Mouse (Mus musculus): ENCODE measurements at regions not wholly inside any gene's neighbourhood (a gene's known extent, or its start where the extent isn't known, plus 50 kb on each side); places are given as distances from the start of the nearest gene placed in this dataset.

DNA sequence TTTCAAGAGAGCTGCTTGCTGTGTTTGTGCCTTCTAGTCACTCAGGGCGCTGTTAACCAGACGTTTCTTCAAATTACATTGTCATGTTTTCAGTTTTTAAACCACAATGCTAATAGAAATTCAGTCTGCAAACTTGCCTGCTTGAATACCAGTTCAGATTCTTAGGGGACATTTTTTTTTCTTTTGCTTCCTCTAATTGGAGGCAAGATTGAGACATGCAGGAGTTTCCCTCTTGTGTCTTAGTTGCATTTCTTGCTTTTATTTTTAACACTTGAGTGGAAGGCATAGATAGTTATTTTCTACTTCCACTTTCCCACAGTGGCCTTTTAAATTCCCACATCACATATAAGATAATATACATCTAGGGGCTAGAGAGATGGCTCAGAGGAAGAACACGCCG, 246.8 kb downstream of the Grpr start:
- DNase-seq = no peak

DNA sequence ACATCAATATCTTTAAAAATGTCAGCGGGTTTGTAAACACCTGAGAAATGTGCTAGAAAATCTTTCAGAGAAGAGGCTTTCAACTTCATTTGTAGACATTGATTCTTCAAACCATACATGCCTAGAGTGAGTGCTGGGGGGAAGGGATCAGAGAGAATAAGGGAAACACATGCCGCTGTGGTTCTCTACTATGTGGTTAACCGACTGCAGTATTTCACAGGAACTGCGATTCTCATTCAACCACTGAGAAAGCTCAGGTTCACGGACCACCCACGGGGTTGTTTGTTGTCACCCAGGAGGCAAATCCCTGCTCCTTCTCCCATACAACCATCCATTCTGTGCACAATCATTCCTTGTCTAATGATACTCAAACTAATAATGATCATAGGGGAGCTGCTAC, 248.4 kb downstream of the Grpr start:
- no peak for DNase-seq

DNA sequence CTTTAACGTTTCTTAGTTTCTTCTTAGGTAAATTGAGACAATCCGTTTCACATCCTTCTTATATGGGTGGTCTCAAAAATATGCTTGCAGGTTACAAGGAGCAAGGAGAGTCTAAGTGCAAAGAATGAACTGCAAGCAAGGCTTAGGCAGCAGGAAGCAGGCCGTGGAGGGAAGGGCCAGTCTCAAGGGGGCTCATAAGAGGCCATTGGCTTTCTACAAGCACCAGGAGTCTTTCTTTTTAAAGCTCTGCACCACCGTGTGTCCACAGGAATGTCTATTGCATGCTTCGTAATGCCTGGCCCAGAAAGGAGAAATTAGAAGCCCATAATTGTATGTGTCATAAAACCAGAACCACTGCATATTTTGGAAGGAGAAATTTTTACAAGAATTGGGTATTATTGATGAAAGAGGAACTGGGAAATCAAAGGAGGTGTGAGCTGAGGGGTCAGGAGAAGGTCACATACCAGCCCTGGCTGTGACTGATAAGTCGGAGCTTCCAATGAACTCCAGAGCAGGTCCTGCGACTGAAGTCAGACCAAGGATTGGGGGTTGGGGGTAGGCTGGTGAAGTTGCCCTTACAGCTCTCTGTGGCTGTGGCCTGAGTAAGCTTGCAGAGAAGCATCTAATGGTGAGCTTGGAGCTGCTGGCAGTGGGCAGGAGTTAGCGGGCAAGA, 252.4 kb downstream of the Grpr start:
- DNase-seq = no peak

DNA sequence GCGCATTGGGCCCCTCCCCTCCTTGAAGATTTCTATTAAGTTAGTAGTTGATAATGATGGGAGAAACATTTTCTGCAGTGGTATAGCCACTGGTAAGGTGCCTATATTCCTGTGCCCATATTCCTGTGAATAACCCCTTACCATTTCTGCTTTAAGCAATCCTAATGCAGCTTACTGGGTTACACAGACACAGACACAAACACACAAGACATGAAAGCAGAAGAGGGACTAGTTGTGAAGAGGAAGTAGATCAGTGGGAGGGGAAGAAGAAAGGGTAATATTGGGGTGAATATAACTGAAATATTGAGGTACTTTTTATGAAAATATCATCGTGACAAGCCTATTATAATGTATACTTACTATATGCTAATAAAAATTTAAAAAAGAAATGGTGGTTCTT, 288.2 kb downstream of the Grpr start:
- no peak for DNase-seq

DNA sequence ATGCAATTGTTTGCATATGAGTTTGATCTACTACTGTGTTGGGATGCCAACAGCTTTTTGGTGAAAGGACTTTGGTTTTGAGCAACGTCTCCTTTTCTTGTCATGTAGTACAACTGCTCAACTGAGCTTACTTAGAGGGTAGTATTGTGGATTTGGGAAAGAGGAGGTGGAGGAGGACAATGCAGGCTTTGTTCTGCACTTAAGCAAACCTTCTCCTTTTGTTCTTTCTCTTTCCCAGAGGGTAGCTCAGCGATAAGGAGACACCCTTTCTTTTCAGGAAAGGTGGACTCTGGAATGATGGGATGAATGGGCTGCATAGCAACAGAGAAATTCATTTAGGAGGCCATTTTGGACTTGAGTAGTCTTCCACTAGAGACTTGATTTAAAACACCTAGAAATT, 288.6 kb upstream of the S100g start:
- DNase-seq = no peak

DNA sequence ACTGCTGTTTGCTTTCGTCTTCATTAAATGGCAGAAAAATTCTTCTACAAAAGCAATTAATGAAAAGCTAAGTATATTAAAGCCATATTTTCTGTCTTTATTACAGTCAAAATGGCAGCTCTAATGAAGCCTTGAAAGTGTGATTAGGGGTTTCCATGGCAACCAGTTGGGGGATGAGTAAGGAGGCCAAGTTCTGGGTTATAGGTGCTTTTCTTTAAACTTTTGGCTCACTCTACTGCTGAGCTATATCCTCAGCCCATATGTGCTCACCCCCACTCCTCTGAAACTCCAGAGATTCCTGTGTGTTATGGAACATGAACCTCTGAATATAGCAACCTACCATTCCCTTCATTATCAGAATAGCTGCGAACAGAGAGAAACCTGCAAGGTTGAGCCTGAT, 240.9 kb upstream of the S100g start:
- no peak for DNase-seq

DNA sequence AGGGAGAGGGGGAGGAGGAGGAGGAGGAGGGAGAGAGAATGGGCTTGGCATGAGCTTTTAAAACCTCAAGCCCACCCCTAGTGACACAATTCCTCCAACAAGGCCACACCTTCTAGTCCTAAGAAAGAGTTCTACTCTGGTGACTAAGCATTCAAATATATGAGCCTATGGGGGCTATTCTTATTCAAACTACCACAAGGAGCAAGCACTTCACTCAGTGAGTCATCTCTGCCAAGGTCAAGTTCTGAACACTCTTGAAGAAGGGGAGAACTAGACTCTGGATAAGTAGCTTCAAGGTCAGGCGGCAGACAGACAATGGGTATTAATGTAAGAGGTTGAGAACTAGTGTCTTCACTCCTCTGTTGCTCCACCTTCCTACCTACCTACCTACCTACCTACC, 239.0 kb upstream of the S100g start:
- no peak for DNase-seq

DNA sequence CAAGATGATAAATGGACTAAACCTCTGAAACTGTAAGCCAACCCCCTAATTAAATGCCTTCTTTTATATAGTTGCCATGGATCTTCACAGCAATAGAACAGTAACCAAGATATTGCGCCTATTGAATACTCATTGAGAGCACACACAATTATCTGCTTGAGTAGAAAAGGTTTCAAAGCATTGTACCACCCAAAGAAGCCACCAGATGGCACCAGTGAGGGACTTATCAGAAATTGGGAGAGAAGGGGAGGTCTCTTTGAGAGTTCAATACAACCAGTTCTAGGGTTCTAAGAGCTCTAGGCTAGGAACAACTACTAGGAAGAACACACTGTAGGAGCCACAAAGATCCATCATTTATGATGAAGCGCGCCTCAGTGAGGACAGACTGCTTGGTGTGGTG, 217.2 kb upstream of the S100g start:
- DNase-seq = peak; percentile 4 to 15

DNA sequence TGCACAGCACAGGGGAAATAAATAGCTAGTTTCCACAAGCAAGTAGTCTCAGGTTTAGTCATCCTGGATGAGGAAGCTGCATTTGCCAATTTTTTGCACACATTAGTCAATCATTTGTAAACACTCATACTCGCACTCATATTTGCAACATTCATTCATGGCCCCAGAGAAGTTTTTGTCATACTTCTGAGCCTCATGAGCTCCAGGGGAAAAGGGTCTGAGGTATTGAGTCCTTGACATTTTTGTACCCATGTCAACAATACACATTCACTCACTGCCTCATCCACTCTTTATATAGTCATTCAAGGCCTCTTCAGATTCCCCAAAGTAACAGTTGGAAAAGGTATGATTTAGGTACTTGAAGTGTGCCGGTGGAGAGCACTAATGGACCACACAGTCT, 200.4 kb upstream of the S100g start:
- no peak for DNase-seq

DNA sequence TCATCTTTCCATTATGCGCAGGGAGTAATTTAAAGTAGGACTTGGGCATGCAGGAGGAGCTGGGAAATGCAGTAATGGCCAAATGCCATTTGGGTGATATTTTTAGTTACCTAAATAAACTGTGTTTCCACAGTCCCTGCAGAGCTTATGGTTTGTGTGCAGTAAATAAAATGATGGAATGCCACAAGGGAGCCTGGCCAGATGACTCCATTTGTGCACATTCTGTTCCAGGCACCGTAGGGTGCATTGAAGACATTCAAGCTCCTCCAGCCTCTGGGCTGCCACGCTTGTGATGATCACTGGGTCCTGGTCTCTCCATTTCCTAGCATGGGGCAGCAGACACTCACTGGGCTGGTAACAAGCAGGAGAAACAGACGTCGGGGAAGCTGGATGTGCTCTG, 190.9 kb upstream of the S100g start:
- DNase-seq = no peak

DNA sequence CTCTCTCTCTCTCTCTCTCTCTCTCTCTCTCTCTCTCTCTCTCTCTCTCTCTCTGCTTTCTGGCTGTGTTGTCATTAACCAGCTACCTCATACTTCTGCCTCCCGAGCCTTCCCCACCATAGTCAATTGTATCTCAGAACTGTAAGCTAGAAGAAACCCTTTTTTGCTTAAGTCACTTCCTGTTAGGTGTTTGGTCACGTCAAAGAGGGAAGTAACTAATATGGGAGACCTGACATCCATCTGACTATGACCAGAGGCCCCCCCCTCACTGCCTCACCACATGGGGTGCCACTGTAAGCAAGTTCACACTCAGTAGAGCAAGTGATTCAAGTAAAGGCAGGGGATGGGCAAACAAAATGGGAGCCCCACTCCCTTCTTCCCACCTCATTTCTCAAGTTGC, 187.6 kb upstream of the S100g start:
- no peak for DNase-seq

DNA sequence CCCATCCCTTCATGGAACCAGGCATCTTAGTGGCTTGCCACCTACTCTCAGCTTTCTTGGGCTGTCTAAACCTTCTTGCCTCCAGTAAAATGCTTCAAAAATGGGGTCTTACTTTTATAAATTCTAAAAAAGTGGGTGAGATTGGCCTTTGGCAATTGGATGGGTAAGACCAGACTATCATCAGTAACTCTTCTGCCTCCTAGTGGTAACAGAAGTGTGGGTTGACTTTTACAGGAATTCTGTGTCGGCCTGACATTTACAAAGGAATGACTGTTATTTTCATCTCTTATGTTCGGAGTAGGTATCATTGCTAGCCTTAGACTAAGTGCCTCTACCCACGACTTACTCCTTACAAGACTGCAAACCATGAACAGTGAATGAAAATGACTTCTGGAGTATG, 180.1 kb upstream of the S100g start:
- no peak for DNase-seq

DNA sequence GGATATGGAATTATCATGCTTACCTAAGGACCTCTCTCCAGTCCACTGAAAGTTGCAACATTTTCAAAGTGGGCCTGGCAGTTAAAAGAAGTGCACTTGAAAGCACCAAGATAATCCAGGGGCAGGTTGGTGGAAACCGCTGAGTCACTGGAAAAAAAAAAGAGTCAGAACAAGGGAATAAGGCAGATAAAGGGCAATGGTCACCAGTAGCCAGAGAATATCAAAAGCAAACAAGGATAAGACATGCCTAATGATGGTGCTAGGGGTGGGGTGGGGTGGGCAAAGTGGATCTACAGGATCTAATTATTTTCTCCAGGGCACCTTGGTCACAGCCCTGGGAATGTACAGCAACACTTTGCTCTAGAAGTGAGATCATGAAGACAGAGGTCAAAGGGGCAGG, 175.1 kb upstream of the S100g start:
- DNase-seq = no peak

DNA sequence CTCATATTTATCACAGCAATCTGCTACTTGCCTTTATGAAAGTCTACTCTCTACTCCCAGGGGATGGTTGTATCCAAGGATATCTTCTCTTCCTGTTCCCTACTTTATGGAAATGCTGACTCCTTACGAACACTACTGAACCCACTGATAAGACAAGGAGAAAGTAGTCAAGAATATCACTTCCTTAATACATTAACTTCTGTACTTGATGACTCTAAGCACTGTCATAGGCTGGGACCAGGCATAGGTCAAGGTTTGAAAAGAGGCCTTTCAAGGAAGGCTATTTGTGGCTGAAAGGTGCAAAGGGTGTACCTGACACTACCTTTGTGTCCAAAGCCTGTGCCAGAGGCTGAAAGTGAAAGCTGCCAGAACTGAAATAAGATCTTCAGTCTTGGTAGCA, 164.2 kb upstream of the S100g start:
- DNase-seq = no peak

DNA sequence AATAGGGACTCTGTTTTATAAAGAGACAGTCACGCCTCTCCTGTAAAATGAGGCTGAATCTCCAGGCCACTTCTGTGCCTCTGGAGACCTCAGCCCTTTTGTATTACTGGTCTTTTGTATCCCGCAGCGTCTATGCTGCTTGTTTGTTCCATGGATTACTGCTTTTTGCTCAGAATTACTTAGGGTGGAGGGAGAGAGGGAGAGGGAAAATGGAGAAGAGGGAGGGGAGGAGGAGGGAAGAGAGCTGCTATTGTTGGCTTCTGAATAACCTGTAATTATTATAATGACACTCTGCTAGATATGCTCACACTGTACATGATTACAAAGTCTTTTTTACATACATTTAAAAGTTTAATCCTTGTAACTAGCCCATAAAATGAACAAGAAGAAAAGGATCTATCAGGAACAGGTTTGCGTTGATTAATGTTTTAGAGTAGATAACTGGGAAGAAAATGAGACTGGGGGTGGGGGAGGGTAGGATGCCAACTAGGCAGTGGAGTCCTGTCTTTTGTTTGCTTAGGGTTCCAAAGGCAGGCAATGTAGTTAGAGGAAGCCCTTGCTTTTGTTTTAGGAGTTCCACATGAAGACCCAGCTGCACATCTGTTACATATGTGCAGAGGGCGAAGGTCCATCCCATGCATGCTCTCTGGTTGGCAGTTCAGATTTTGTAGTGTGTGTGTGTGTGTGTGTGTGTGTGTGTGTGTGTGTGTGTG, 153.4 kb upstream of the S100g start:
- DNase-seq = no peak

DNA sequence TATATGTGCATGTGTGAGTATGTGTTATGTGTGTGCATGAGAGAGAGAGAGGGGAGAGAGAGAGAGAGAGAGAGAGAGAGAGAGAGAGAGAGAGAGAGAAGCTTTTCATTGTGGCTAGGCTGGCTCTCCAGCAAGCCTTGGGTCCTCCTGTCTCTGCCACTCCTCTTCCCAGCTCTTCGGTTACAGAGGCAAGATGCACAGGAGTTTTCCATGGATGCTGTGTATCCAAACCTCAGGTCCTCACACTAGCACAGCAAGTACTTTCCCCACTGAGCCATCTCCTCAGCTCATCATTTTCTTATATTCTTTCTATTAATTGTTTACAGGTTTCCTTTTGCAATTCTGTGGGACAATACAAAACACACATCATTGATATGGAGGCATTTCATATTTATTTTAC, 152.8 kb upstream of the S100g start:
- DNase-seq = no peak

DNA sequence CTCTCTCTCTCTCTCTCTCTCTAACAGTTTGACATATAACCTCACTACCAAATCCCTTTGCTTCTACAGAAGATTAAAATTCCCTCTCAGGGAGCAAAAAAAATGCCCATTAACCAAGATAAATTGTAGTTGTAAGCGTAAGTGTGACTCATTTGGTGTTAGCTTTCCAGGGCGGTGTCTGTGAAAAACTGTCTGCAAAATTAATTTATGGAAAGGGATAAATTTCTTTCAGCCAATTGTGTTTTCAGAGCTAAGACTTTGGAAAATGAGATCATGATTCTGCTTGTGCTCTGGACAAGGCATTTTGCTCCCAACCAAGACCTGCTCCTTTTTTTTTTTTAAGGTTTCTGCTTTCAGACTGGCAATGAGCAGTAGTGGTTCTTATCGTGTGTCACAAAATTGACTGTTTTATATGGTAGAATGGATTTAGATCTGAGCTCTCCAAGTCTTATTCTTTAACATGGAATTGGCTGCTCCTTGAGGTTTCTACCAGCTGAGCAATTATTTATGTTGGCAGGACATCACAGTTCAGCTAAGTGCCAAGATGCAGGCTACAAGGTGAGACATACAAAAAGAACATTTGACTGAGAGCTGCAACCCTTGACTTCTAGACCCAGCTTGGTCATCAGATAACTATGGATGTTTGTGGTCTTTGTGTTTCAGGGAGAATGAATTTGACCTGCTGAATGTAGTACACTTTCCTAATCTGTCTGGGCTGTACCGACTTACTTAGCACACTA, 130.8 kb upstream of the S100g start:
- no peak for DNase-seq
